Mouse (Mus musculus): ENCODE measurements around the gene Ccnd3. TPM values are rescaled to one million over a fixed set of nuclear protein-coding genes. Genes with fewer than 3 reads are reported as not detected.
A peak's percentile ranks its signal among the peaks of the same experiment; 100 is the strongest.

Gene Ccnd3
- 100 to 1,000 TPM; 119 to 132 TPM for total RNA-seq (2021)

DNA sequence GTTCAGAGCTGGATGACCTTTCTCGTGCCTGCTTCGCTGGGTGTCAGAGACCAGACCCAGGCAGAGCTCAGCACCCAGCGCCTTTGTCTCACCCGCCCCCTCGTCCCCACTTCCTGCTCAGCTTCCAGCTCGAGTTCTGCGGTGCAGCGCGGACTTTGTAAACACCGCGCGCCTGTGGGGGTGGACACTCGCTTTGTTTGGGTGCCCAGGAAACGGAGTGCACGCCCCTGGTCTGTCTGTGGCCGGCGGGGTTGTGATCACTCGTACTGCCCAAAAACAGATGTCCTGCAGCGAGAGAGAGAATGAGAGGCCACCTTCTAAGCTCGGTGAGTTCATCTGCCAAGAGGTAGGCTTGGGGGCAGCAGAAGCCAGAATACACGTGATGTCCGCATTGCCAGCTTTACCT is at the start of gene Ccnd3:
Ccnd3 (plus strand) TSS at position 111 of the 406 bp plus-strand sequence.
- peak; percentile 79 to 81 for DNase-seq
- intact Hi-C loops (cut with DNase I) = no loop called here

DNA sequence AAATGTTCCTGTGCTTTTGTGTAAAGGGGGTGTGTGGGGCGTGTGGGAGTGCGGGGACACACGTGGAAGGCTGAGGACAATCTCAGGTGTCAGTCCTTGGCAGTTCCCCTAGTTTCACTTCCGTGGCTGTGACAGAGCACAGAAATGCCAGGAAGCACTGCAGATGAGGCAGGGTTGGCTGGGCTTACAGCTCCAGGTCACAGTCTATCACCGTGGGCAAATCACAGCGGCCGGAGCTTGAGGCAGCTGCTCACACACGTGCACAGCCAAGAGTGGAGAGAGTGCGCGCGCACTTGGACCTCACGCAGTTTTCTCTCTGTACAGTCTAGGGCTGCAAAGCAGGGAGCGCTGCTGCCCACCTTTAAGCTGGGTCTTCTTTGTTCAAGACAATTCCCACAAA is 46.5 kb upstream of the Ccnd3 start:
- DNase-seq = no peak
- intact Hi-C loops (cut with DNase I) = no loop called here

DNA sequence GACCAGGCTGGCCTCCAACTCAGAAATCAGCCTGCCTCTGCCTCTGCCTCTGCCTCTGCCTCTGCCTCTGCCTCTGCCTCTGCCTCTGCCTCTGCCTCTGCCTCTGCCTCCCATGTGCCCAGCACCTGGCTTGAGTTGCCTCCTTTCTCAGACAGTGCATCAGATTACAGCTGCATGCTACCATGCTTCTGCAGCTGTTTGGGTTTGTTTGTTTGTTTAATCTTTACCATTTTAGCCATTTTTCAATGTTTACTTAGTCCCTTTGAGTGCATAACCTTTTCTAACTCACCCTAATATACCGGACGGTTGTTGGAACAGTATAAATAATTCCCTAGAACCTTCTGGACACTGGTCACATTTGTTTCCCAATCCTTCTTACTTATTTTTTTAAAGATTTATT is 45.9 kb upstream of the Ccnd3 start:
- intact Hi-C loops (cut with DNase I) = no loop called here
- no peak for DNase-seq

DNA sequence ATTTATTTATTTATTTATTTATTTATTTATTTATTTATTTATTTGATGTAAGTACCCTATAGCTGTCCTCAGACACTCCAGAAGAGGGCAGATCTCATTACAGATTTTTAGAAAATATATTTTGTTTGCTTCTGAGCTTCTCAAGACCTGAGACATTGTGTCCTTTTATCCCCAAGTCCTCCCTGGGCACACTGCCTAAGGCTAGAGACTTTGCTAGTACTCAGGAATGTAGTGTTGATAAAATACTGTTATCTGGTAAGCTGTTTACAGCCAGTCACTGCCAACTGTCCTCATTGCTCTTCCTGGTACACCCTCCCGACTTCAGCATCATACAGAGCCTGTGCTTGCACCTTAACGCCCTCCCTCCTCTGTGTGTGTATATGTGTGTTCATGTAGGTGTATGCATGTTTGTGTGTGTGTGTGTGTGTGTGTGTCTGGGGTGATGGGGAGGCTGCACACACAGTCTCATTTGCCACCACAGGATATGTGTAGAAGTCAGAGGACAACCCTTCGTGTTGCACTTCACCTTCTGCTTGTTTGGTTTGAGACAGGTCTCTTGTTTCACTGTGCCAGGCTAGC is 45.4 kb upstream of the Ccnd3 start:
- DNase-seq = no peak
- intact Hi-C loops (cut with DNase I) = no loop called here

DNA sequence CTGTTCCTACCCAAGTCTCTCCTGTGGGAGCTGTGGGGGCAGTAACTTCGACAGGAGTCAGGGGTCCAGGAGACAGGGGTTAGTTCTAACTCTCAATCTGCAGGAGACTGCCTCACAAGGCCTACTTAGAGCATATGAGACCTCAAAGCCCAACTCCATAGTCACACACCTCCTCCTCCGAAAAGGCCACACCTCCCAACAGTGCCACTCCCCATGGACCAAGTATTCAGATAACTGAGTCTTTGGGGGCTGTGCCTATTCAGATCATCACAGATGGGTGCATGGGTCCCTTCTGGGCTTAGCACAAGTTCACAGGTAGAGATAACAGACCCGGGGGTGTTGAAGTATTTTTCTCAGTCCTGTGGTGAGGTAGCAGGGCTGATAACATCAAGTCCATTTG is 43.2 kb upstream of the Ccnd3 start:
- intact Hi-C loops (cut with DNase I) = no loop called here
- no peak for DNase-seq

- intact Hi-C loops (cut with DNase I) = no loop called here
- DNase-seq = no peak
Measured at GRCm38 (mm10) chr17:47462209-47462608, 42.6 kb upstream of the Ccnd3 start.

DNA sequence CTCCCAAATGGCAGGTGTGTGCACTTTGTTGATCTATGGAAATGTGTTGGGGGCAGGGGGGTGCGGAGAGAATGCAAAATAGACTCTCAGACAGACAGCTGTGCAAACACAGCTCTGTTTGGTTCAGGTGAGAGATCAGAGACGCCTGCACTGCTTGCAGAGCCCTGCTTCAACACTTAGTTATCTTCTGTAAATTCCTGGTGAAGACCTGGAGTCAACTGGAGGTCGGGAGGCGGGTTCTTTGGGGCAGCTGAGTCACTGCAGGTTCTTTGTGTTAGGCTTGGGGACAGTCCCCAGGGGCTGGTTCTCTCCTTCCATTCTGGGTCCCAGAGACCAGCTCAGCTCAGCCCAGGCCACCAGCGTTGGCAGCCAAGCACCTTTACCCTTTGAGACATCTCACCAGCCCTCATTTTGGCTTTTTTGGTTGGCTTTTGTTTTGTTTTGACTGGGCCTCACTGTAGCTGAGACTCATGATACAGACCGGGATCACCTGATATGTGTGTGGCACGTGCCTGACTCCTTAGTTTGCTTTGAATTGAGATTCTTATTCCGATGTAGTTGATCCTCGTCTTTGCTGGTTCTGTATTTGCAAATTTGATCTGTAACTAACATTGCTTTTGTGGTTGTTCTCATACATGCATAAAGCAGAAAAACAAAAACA is 42.0 kb upstream of the Ccnd3 start:
- intact Hi-C loops (cut with DNase I) = no loop called here
- DNase-seq = no peak

GRCm38 (mm10) chr17:47464248-47464965 is 40.4 kb upstream of the Ccnd3 start:
- DNase-seq = no peak
- intact Hi-C loops (cut with DNase I) = no loop called here

- intact Hi-C loops (cut with DNase I) = no loop called here
Measured at GRCm38 (mm10) chr17:47465016-47465415, 39.8 kb upstream of the Ccnd3 start.

DNA sequence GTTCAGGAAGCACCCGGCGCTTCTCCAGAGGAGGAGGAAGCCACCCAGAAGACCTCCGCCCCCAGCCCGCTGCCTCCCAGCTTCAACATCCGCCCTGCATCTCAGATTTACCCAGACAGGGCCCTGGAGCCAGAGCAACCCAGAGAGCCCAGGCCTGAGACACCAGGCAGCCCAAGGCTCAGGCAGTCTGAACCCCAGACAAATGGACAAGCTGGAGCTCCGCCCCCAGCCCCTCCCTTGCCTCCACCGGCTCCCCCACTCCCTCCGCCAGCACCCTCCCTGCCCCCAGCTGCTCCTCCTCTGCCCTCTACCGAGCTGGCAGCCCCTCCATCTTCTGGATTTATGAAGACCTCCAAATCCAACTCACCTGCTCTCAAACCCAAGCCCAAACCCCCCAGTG is 38.6 kb upstream of the Ccnd3 start:
- no peak for DNase-seq
- intact Hi-C loops (cut with DNase I) = no loop called here

More at GRCm38 (mm10) chr17:47465016-47465415, 39.8 kb upstream of the Ccnd3 start:
- no peak for DNase-seq

DNA sequence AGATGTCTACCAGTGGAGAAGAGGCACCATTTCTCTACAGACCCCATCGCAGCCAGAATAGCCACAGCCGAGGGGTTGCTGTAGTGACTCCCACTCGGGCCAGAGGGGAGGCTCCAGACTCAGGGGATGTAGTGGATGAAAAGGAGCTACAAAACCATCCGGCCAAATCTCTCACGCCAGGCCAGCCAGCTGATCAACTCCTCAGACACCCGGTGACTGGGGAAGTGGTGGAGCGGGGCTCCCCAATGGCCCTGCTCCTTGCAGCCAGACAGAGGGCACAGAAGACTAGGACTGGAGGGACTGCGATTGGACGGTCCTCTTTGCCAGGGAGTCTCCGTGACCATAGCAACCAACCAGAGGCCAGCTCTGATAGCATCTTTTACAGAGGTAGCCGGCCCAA is 37.2 kb upstream of the Ccnd3 start:
- intact Hi-C loops (cut with DNase I) = no loop called here
- DNase-seq = no peak

GRCm38 (mm10) chr17:47468063-47468462 is 36.8 kb upstream of the Ccnd3 start:
- intact Hi-C loops (cut with DNase I) = no loop called here
- no peak for DNase-seq

DNA sequence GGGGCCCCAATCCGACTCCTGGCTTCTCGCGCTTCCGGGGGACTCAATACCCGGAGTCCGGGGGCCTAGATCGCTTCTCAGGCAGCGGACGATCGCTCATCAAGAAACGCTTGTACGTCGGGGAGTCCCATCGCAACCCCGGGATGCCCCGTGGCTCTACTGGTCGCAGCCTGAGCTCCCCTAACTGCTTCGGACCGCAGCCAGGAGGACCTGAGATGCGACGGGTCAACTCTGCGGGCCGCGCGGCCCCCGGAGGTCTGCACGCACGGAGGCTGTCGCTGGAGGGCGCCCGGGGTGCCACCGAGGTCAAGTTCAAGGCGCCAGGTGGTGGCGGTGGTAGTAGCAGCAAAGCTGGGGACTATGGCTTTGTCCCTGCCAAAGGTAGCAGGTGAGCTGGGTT is 36.4 kb upstream of the Ccnd3 start:
- intact Hi-C loops (cut with DNase I) = no loop called here
- DNase-seq = no peak

DNA sequence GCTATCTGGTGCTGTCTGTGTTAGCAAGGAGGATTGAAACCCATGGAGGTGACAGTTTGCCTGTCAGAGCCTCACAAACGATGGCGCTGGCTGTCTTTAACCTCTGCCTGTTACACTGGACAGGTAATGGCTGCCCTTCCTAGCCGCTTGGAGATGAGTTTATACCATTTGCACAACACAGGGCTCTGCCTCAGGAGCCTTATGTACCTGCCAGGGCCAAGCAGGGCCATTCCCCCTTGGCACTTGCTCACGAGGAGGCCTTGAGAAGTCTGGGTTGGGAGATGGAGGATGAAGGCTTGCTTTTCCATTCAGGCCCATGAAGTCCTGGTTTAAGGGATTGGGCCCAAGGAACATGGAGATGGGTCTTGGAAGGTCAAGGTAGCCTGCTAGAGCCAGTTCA is 35.2 kb upstream of the Ccnd3 start:
- DNase-seq = no peak
- intact Hi-C loops (cut with DNase I) = no loop called here

DNA sequence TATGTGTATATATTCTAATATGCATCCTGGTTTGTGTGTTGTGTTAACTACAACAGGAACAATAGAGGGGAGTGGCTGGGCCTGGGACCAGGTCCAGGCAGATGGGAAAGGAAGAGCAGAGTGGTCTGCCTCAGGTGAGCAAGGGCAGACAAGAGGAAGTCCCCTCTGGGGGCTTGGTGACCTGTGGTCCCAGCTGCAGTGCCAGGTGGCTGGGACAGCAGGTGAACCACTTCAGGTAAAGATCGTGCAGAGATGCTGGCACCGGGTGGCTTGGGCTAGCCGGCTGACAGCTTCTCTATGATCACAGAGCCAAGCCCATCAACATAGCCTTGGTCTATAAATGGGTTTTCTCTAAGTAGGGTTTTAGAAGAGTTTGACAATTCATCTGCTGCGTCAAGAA is 34.7 kb upstream of the Ccnd3 start:
- intact Hi-C loops (cut with DNase I) = no loop called here

GRCm38 (mm10) chr17:47470686-47471085 is 34.2 kb upstream of the Ccnd3 start:
- peak in 1 of 2 experiments; percentile 50 for DNase-seq
- intact Hi-C loops (cut with DNase I) = no loop called here

More for the DNA sequence above, 34.7 kb upstream of the Ccnd3 start:
- no peak for DNase-seq

DNA sequence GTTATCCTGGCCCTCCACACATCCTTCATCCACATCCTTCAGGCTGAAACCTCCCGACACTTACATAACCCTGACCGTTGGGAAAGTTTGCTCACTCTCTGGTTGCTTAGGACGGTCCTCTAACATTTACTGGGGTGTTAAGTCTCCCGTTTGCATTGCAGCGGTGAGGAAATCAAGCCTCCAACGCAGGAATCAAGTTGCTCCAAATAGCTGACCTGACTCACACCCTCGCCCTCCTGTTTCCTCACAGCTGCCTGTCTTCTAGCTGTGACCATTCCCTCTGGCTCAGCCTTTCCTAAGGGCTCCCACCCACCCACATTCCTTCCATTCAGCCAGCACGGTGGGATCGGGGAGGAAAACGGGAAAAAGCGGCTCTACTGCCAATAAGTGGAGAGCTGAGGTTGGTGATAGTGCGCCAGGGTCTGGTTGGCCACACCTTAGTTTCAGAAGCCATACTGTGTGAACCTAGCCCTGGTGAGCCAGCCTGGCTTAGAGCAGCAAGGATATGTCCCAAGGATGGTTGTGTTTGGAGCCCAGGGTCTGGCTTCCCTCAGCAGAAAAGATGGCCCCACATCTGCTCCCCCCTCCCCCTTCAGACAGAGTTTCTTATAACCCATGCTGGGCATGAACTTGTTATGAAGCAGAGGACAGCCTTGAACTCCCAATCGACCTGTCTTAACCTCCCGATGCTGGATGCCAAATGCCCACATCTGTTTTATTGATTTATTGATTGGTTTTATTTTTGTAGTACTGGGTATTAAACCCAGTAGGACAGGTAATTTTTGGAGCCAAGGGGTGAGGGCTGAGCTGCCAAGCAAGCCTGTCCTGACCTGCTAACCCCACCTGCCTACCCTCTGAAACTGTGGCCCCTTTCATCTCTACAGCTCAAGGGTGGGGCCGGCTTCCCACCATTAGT is 32.2 kb upstream of the Ccnd3 start:
- intact Hi-C loops (cut with DNase I) = no loop called here
- no peak for DNase-seq

GRCm38 (mm10) chr17:47473434-47473974 is 31.3 kb upstream of the Ccnd3 start:
- DNase-seq = peak in 1 of 2 experiments; percentile 61
- intact Hi-C loops (cut with DNase I) = no loop called here

DNA sequence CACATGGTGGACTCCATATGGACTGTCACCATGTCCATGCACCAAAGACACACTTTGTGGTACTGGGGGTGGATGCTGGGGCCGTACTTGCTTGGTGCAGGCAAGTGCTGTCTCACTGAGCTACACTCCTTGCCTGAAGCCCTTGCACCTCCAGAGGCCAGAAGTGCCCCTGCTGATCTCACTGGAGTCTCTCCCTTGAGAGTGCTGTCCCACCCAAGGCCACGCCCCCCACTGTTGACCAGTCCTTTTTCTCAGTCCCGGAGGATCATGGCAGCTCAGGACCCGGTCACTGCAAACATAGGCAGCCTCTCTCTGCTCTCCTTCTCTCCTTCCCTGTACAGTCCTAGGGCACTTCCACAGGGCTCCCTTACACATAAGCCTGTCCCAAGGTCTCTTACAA is 30.6 kb upstream of the Ccnd3 start:
- no peak for DNase-seq
- intact Hi-C loops (cut with DNase I) = no loop called here

DNA sequence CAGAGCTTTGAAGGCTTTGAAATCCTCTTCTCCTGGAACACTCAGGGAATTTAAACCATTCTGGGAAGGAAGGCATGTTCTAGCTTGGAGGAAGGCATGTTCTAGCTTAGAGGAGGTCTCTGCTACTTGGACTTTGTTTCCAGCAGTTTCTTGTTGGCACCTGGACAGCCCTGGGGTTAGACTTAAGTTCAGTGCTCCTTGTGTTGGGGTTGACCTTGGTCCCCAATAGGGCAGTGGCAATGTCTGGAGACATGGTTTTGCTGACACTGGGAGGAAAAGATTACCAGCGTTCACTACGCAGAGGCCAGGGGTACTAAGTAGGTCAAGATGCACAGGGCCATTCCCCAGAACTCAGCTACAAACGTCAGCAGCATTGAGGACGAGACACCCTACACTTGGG is 29.7 kb upstream of the Ccnd3 start:
- intact Hi-C loops (cut with DNase I) = no loop called here

GRCm38 (mm10) chr17:47475714-47476113 is 29.1 kb upstream of the Ccnd3 start:
- no peak for DNase-seq
- intact Hi-C loops (cut with DNase I) = no loop called here

More for the DNA sequence above, 29.7 kb upstream of the Ccnd3 start:
- no peak for DNase-seq

All from heart, postnatal 10 days (tissue).